Mouse (Mus musculus): ENCODE data around the gene Hoxa10.

- TF ChIP-seq CTCF (IDR thresholded peaks at IDR 0.05; ENCODE audit: low read depth, low read length): no peak
- TF ChIP-seq TAL1 (conservative IDR thresholded peaks at IDR 0.05; ENCODE audit: low read depth, low read length): no peak
- TF ChIP-seq POLR2AphosphoS5 (IDR thresholded peaks at IDR 0.05; ENCODE audit: insufficient replicate concordance, low read depth, low read length): no peak
- no peak for TF ChIP-seq GATA1 (IDR thresholded peaks at IDR 0.05; ENCODE audit: borderline replicate concordance, low read length)
These were observed 33.9 kb upstream of the Hoxa10 start for GRCm38 (mm10) chr6:52274576-52274975.
